Mouse (Mus musculus): ENCODE measurements around the gene Arfgap2. TPM values are rescaled to one million over a fixed set of nuclear protein-coding genes. Genes with fewer than 3 reads are reported as not detected.

Gene Arfgap2
- polyA plus RNA-seq, 1 experiment from 2014 or later = 85.6 TPM

DNA sequence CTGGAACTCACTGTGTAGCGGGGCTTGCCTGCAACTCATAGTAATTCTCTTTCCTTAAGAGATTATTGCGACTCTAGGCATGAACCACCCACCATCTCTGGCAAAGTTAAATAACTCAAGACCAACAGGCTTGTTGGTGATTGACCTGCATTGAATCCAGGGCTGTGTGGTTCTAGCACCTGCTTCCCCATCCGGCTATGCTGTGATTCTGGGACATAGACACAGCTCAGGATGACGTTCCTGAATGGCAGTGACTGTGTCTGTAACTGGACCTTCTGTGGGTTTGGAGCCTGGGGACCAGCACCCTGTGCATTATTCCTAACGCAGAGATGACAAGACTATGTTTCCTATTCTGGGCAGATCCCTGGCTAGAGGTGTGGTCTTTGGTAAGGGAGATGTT is 31.1 kb downstream of the Arfgap2 start:
- WGBS = 96% methylated on average over 5 of the region's 5 CpGs
- no peak overlapping the region for H3K9ac ChIP-seq
- H3K4me1 ChIP-seq = 0 out of 2 replicates have a peak, but pooled peaks cover 3% of the 10 kb centered on the region
- H3K27me3 ChIP-seq = no peaks in the 10 kb centered on the region
- no peak for ATAC-seq (ENCODE audit: low FRiP score)
- H3K36me3 ChIP-seq = no peaks in the 10 kb centered on the region
- no peak overlapping the region for H3K4me3 ChIP-seq
- H3K9me3 ChIP-seq (replicated peaks) = no peaks in the 10 kb centered on the region
- no peak overlapping the region for H3K4me2 ChIP-seq (replicated peaks)
- no peak overlapping the region for H3K27ac ChIP-seq

DNA sequence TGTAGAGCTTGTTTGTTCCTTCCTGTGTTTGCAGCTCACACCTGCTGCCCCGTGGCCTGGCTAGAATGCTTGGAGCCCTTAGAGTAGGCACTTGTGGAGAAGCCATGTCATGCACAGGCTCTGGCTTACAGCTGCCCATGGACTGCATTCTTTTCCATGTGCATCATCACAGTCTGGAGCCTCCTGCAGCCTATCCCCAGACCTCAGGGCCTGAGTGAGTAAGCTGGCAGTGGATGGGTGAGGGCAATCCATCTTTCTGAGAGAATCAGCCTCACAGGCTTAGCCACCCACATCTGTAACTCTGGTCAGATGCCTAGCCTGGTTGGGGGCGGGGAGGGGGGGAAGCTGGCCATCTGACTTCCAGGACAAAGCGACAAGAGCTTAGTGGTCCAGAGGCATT is 34.4 kb downstream of the Arfgap2 start:
- Histone ChIP-seq H3K4me2 (replicated peaks) (no peak overlapping the region), H3K4me1 (no peaks in the 10 kb centered on the region), H3K27ac (no peak overlapping the region), H3K36me3 (peaks cover 7% of the 10 kb centered on the region), H3K9ac (no peak overlapping the region), H3K9me3 (replicated peaks) (no peaks in the 10 kb centered on the region), H3K4me3 (no peak overlapping the region), H3K27me3 (no peaks in the 10 kb centered on the region)
- ATAC-seq (ENCODE audit: low FRiP score) = no peak
- 67% methylated on average over 3 of the region's 3 CpGs for WGBS

DNA sequence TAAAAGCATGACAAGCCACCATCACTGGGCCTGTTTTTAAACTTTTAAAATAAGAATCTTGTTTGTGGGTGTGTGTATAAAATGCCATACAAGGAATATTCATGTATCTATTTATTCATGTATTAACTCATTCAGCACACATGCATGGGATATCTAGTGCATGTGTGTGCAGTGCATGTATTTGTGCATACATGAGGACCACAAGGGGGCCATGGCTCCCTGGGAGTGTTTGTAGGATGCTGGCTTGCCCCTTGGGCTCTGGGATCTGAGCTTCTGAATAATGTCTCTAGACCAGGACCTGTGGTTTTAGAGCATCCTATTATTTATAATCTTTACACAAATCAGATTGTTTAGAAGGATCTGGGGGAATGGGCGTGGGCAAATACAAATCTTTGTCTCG is 36.0 kb downstream of the Arfgap2 start:
- H3K4me2 ChIP-seq (replicated peaks) = no peak overlapping the region
- no peaks in the 10 kb centered on the region for H3K9me3 ChIP-seq (replicated peaks)
- no peak for ATAC-seq (ENCODE audit: low FRiP score)
- H3K36me3 ChIP-seq = peaks cover 7% of the 10 kb centered on the region
- no peaks in the 10 kb centered on the region for H3K4me1 ChIP-seq
- no peak overlapping the region for H3K9ac ChIP-seq
- WGBS = 92% methylated on average over 2 of the region's 2 CpGs
- H3K27me3 ChIP-seq = no peaks in the 10 kb centered on the region
- H3K27ac ChIP-seq = no peak overlapping the region
- no peak overlapping the region for H3K4me3 ChIP-seq

DNA sequence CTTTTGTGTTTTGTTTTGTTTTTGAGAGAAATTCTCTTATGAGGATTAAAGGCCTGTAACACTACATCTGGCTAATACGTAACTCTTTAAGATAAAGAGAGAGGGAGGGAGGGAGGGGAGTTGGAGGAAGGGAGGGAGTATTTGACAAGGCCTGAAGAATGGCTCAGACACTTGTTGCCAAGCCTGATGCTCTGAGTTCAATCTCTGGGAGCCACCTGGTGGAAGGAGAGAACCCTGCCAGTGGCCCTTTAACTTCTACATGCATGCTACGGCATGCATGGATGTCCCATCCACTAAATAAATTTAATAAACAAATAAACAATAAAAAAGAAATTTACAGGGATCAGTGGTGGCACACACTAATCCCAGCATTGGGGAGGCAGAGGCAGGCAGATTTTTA is 37.1 kb downstream of the Arfgap2 start:
- Histone ChIP-seq H3K9ac (no peak overlapping the region), H3K9me3 (replicated peaks) (no peaks in the 10 kb centered on the region), H3K27me3 (no peaks in the 10 kb centered on the region), H3K36me3 (peaks cover 7% of the 10 kb centered on the region), H3K27ac (no peak overlapping the region), H3K4me1 (no peaks in the 10 kb centered on the region), H3K4me2 (replicated peaks) (no peak overlapping the region), H3K4me3 (no peak overlapping the region)
- ATAC-seq (ENCODE audit: low FRiP score) = no peak
- WGBS = 81% methylated on average over 2 of the region's 2 CpGs

DNA sequence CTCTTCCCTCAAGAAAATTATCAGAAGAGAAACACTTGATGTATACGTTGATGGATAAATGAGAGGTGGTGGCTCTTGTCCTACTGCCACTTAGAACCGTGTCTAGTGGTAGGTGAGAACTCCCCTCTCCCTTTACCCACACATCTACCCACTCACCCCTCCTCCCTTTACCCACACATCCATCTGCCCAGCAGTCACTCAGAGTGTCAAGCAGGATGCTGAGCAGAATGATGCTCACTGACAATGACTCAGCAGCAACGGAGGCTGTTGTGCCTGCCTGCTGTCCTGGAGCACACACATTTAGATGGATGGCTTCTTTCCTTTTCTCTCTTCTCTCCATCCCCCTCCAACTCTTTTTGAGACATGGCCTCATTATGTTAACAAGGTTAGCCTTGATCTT is 38.1 kb downstream of the Arfgap2 start:
- WGBS = 69% methylated on average over 3 of the region's 3 CpGs
- Histone ChIP-seq H3K9ac (no peak overlapping the region), H3K27ac (no peak overlapping the region), H3K9me3 (replicated peaks) (no peaks in the 10 kb centered on the region), H3K4me3 (no peak overlapping the region), H3K4me2 (replicated peaks) (no peak overlapping the region), H3K4me1 (no peaks in the 10 kb centered on the region), H3K27me3 (no peaks in the 10 kb centered on the region), H3K36me3 (peaks cover 7% of the 10 kb centered on the region)
- ATAC-seq (ENCODE audit: low FRiP score) = no peak

DNA sequence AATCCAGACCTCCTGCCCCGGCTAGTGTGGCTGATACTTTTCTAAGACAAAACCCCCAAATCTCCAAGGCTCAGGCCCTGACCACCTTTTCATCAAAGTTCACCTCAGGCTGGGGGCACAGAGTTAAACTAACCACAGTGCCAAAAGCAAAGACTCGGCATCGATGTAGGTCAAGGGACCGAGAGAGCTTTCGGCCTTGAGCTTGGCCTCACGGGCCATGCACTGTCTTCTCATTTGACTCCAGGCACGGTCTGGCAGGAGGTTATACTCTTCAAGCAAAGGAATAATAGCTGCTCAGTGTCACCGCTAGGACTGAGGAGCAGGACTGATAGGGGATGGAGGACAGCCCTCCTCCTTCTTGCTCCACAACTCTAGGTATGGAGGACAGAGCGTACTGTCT is 41.2 kb downstream of the Arfgap2 start:
- Histone ChIP-seq H3K9ac (no peak overlapping the region), H3K27ac (no peak overlapping the region), H3K36me3 (peaks cover 7% of the 10 kb centered on the region), H3K27me3 (no peaks in the 10 kb centered on the region), H3K4me3 (no peak overlapping the region), H3K9me3 (replicated peaks) (no peaks in the 10 kb centered on the region), H3K4me2 (replicated peaks) (no peak overlapping the region), H3K4me1 (no peaks in the 10 kb centered on the region)
- 93% methylated on average over 9 of the region's 9 CpGs for WGBS
- no peak for ATAC-seq (ENCODE audit: low FRiP score)

DNA sequence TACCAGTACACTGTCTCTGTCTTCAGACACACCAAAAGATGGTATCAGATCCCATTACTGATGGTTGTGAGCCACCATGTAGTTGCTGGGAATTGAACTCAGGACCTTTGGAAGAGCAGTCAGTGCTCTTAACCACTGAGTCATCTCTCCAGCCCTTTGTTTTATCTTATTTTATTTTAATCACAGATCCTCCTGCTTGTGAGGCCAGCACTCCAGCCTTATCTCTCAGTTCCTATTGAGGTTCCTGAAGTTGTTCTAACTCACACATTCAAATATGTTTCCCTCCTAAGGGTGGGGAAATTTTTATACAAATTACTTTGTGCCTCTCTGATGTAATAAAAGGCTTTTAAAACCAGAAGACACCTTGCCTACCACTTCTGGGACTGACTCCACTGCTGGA is 41.8 kb downstream of the Arfgap2 start:
- Histone ChIP-seq H3K36me3 (peaks cover 7% of the 10 kb centered on the region), H3K9me3 (replicated peaks) (no peaks in the 10 kb centered on the region), H3K27ac (no peak overlapping the region), H3K4me3 (no peak overlapping the region), H3K9ac (no peak overlapping the region), H3K27me3 (no peaks in the 10 kb centered on the region), H3K4me2 (replicated peaks) (no peak overlapping the region), H3K4me1 (no peaks in the 10 kb centered on the region)
- no peak for ATAC-seq (ENCODE audit: low FRiP score)

DNA sequence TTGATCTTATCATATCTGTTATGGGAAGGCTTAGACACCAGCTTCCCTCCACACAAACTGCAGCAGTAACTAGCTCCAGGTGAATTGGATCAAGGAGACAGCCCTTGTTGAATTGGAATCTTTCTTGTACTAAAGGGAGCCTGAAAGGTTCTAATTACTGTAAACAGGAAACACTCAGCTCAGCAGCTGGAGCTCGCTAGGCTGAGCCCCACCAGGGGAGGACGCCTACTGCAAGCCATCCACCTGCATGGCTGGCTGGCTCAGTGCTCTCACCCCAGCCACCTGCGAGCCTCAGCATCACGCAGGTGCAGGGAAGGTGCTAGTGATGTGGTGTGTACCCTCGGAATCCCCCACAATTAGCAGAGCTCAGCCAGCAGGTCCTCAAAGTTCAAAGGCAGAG is 43.9 kb downstream of the Arfgap2 start:
- Histone ChIP-seq H3K9ac (no peak overlapping the region), H3K36me3 (peaks cover under 1% of the 10 kb centered on the region; the same call in 1 of the 2 replicates), H3K4me1 (peaks cover 11% of the 10 kb centered on the region), H3K4me2 (replicated peaks) (no peak overlapping the region), H3K9me3 (replicated peaks) (no peaks in the 10 kb centered on the region), H3K27me3 (no peaks in the 10 kb centered on the region), H3K27ac (no peak overlapping the region), H3K4me3 (no peak overlapping the region)
- 49% methylated on average over 5 of the region's 5 CpGs for WGBS
- ATAC-seq (ENCODE audit: low FRiP score) = no peak

DNA sequence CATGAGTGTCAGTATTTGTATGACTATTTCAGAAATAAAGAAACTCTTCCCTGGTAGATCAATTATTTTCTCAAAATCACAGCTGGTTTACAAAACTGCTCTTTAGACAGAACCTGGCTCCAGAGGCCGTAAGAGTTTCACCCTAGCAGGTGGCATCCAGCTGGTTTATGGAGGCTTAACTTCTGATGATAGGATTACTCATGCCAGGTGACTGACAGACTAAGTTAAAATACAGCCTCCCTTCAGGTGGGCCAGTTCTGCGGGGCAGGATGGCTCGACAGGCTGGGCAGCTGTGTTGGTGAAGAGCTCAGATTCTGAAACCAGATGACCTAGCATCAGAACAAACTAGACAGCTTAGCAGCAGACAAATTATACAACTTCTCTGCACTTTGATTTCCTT is 44.8 kb downstream of the Arfgap2 start:
- Histone ChIP-seq H3K4me3 (no peak overlapping the region), H3K4me1 (peaks cover 11% of the 10 kb centered on the region), H3K36me3 (no peaks in the 10 kb centered on the region), H3K27me3 (no peaks in the 10 kb centered on the region), H3K9me3 (replicated peaks) (no peaks in the 10 kb centered on the region), H3K4me2 (replicated peaks) (no peak overlapping the region), H3K9ac (no peak overlapping the region), H3K27ac (no peak overlapping the region)
- WGBS = 63% methylated on average over 3 of the region's 3 CpGs
- no peak for ATAC-seq (ENCODE audit: low FRiP score)

DNA sequence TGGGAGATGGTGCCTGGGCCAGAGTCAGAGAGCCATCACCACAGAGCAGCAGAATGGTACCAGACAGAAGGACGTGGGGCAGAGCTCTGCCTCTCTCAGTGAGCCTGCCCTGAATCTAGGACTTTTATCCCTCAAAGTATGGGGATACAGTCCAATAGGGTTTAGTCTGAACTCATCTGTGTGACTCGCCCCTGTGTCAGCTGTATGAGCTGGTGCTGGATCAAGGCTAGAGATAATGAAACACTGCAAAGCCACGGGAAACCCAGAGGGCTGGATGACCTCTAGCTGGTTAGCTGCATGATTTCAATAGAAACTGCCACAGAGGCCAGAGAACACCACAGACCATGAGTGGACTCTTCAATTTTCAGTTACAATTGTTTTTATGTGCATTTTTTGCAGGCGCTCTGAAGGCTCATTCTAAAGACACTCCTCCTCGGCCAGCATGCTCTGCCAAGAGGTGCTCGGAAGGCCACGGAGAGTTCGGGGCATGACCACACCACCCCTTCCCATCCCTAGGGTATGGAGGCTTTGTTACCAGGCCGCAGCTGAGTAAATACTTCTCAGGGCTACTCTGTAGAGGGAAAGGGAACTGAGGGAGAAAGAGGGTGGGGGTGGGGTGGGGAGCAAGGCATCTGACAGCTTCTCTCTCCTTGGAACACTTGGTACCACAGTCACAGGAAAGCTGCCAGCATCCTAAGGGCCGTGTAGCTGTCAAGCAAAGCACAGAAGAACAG is 48.0 kb downstream of the Arfgap2 start:
- H3K4me1 ChIP-seq = peaks cover 11% of the 10 kb centered on the region
- H3K4me3 ChIP-seq = no peak overlapping the region
- peak overlapping the region; percentile 57; the same call in 1 of the 2 replicates for H3K27ac ChIP-seq
- no peak overlapping the region for H3K4me2 ChIP-seq (replicated peaks)
- no peaks in the 10 kb centered on the region for H3K9me3 ChIP-seq (replicated peaks)
- peak; percentile 46; the same call in 1 of the 2 replicates for ATAC-seq (ENCODE audit: low FRiP score)
- H3K27me3 ChIP-seq = no peaks in the 10 kb centered on the region
- 0 out of 2 replicates have a peak, but pooled peaks cover 5% of the 10 kb centered on the region for H3K36me3 ChIP-seq
- no peak overlapping the region for H3K9ac ChIP-seq
- 23% methylated on average over 10 of the region's 10 CpGs for WGBS

DNA sequence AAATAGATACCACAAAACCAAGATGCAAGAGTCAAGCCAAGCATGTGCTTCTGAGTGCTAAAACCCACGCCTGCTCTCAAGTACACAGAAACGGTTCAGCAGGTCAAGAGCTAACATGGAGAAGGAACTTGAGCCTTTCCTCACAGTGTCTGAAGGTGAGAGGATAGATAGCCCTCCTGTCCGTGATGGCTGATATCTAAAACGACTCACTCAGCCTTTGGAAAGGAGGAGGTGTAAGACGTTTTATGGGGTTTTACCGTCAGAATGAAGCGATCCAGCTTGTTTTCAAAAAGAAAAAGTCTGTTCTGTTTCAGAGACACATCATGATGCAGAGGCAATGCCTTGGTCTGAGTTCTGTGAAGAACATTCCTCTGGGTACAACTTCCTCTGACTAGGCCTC is 49.4 kb downstream of the Arfgap2 start:
- WGBS = 93% methylated on average over 7 of the region's 7 CpGs
- H3K36me3 ChIP-seq = 0 out of 2 replicates have a peak, but pooled peaks cover 5% of the 10 kb centered on the region
- H3K27me3 ChIP-seq = no peaks in the 10 kb centered on the region
- no peaks in the 10 kb centered on the region for H3K9me3 ChIP-seq (replicated peaks)
- H3K27ac ChIP-seq = no peak overlapping the region
- peaks cover 11% of the 10 kb centered on the region for H3K4me1 ChIP-seq
- H3K9ac ChIP-seq = no peak overlapping the region
- H3K4me3 ChIP-seq = no peak overlapping the region
- no peak for ATAC-seq (ENCODE audit: low FRiP score)
- no peak overlapping the region for H3K4me2 ChIP-seq (replicated peaks)

DNA sequence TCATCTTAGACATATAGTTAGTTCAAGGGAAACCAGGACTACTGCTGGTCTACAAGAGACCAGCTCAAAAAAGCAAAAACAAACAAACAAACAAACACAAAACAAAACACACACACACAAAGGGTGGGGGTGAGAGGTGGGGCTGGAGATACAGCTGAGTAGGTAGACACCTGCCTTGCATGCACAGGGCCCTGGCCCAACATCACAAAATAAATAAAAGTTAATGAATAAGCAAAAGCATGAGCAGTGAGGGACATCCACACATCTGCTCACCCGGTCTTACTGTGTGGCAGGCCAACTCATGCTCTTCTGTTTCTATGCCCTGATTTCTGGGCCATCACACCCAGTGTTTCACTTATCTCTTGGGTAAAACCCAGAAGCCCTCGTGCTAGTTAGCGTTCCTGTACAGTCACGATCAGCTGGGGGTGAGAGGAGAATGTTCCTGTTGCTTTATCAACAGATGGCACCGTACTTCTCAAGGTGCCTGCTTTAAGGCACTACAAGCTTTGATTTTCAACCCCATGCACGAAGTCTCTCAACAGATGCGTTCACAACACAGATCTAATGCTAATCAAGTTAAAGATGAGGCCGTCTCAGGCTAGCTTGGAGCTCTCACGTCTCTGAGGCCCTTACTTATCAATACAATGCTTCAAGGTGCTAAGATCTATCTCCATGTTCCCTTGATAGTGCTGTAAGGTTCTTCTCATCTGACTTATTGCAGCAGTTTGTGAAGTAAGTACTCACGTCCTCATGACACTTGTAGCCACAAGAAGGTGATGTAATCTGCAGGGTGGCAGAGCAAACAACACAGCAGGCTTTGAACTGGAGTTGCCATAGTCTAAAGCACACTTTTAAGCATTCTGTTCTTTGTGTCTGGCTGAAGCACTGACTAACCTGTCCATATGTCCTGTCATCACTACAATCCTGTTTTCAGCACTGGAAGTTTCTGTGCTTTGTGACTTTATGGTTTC is 56.1 kb downstream of the Arfgap2 start:
- Histone ChIP-seq H3K27me3 (no peaks in the 10 kb centered on the region), H3K4me3 (no peak overlapping the region), H3K4me2 (replicated peaks) (no peak overlapping the region), H3K9ac (no peak overlapping the region), H3K4me1 (peaks cover 6% of the 10 kb centered on the region; the same call in 1 of the 2 replicates), H3K36me3 (0 out of 2 replicates have a peak, but pooled peaks cover 5% of the 10 kb centered on the region), H3K27ac (no peak overlapping the region), H3K9me3 (replicated peaks) (no peaks in the 10 kb centered on the region)
- no peak for ATAC-seq (ENCODE audit: low FRiP score)
- 90% methylated on average over 10 of the region's 10 CpGs for WGBS
